Mouse (Mus musculus) heart, embryonic 14.5 days (tissue): ENCODE results near the gene Pnp2. TPM values are rescaled to one million over a fixed set of nuclear protein-coding genes. Genes with fewer than 3 reads are reported as not detected.
A peak's percentile ranks its signal among the peaks of the same experiment; 100 is the strongest.

Experiments
- ATAC-seq: fragments of 200-750 bp; cut with Nextera tagmentation; 2 replicates; pipeline ENCODE4 v1.8.0; 2017; ENCODE audit warnings: low read depth, moderate TSS enrichment; ENCODE audit not compliant: insufficient number of reproducible peaks, insufficient read depth, low FRiP score
- H3K27ac ChIP-seq, 2 experiments: fragments of 200-500 bp in 1 of 2; fragments of 300-500 bp in 1 of 2; sonication (generic) in 1 of 2; replicated peaks in 1 of 2; 2 replicates each; pipeline ENCODE4 v1.5.1; 2012 to 2014; ENCODE audit warnings: low read depth in 2 of 2, low read length in 2 of 2, control low read depth in 1 of 2, mild to moderate bottlenecking in 1 of 2, mixed read lengths in 1 of 2; ENCODE audit not compliant: control insufficient read depth in 1 of 2, insufficient read depth in 1 of 2
- H3K27me3 ChIP-seq: fragments of 300-500 bp; sonication (generic); 2 replicates; pipeline ENCODE4 v1.6.1; 2014; ENCODE audit warnings: mild to moderate bottlenecking, low read length, control low read depth; ENCODE audit not compliant: control insufficient read depth, insufficient read depth
- H3K36me3 ChIP-seq: fragments of 300-500 bp; sonication (generic); 2 replicates; pipeline ENCODE4 v1.6.1; 2014; ENCODE audit warnings: mild to moderate bottlenecking, control low read depth, low read length, mixed read lengths; ENCODE audit not compliant: control insufficient read depth, insufficient read depth
- H3K4me1 ChIP-seq, 2 experiments: fragments of 200-500 bp in 1 of 2; fragments of 300-500 bp in 1 of 2; sonication (generic) in 1 of 2; 2 replicates each; pipeline ENCODE4 v1.6.1; 2012 to 2014; ENCODE audit warnings: low read length in 2 of 2, control low read depth in 1 of 2, mixed read lengths in 1 of 2; ENCODE audit not compliant: control insufficient read depth in 2 of 2, insufficient read depth in 2 of 2
- H3K4me2 ChIP-seq: fragments of 300-500 bp; sonication (generic); 2 replicates; pipeline ENCODE4 v1.6.1; 2014; ENCODE audit warnings: mild to moderate bottlenecking, low read length
- H3K4me3 ChIP-seq, 2 experiments: fragments of 200-500 bp in 1 of 2; fragments of 300-500 bp in 1 of 2; sonication (generic) in 1 of 2; 2 replicates each; pipeline ENCODE4 v1.5.1; 2012 to 2014; ENCODE audit warnings: low read length in 2 of 2, mild to moderate bottlenecking in 2 of 2, control low read depth in 1 of 2, low read depth in 1 of 2, moderate library complexity in 1 of 2; ENCODE audit not compliant: control insufficient read depth in 1 of 2, insufficient read depth in 1 of 2
- H3K9ac ChIP-seq: fragments of 300-500 bp; sonication (generic); 2 replicates; pipeline ENCODE4 v1.6.1; 2014; ENCODE audit warnings: mild to moderate bottlenecking, low read length
- H3K9me3 ChIP-seq: fragments of 300-500 bp; sonication (generic); 2 replicates; pipeline ENCODE4 v1.6.1; 2016; ENCODE audit warnings: low read length, control low read depth; ENCODE audit not compliant: control insufficient read depth
- WGBS: fragments of 180-500 bp; shearing (Covaris S2); extraction: QIAGEN DNeasy Blood & Tissue Kit; methylation state at CpG from one replicate; pipeline ENCODE4 v1.1.7; 2014; 5-methylcytosine and 5-hydroxymethylcytosine counted together
- polyA plus RNA-seq: library from polyadenylated mRNA; unstranded; fragments of >200 nt; fragmentation: Nextera tagmentation; extraction: Ambion mirVana; gene quantifications from 2 replicates; pipeline ENCODE4 v1.2.1, GENCODE M21; 2014

Gene Pnp2
- polyA plus RNA-seq, 1 experiment from 2014 or later, result 0.59 TPM

GRCm38 (mm10) chr14:50997088-50997487 lies 41.3 kb downstream of the Pnp2 start:
- Histone ChIP-seq H3K4me1 (peaks cover 2 to 5% of the 10 kb centered on the region in 2 experiments; a peak in 3 of 4 replicates), H3K4me2 (no peak overlapping the region), H3K9me3 (no peaks in the 10 kb centered on the region), H3K9ac (no peak overlapping the region), H3K27me3 (no peaks in the 10 kb centered on the region), H3K4me3 (no peak overlapping the region), H3K36me3 (no peaks in the 10 kb centered on the region), H3K27ac (peak overlapping the region in 1 of 2 experiments; percentile 3; a peak in 1 of 4 replicates)
- WGBS, result 55% methylated on average over 3 of the region's 3 CpGs
- no peak for ATAC-seq

- H3K4me1 ChIP-seq, result peaks cover 2 to 5% of the 10 kb centered on the region in 2 experiments; a peak in 3 of 4 replicates
- no peak overlapping the region for H3K4me3 ChIP-seq
- WGBS, result 58% methylated on average over 2 of the region's 2 CpGs
- no peak overlapping the region for H3K4me2 ChIP-seq
- H3K36me3 ChIP-seq, result no peaks in the 10 kb centered on the region
- no peaks in the 10 kb centered on the region for H3K9me3 ChIP-seq
- no peaks in the 10 kb centered on the region for H3K27me3 ChIP-seq
- no peak overlapping the region for H3K9ac ChIP-seq
- peak overlapping the region; percentile 28 to 68; a peak in 2 of 4 replicates for H3K27ac ChIP-seq
- ATAC-seq, result no peak; the same call in 1 of the 2 replicates
Measured at GRCm38 (mm10) chr14:50997999-50998666, 42.3 kb downstream of the Pnp2 start.

- H3K27ac ChIP-seq, result peak within 1 kb of the TSS; percentile 95
- H3K27me3 ChIP-seq, result no peaks in the 10 kb centered on the region
- 0 out of 2 replicates have a peak, but pooled peaks cover 3% of the 10 kb centered on the region for H3K9me3 ChIP-seq
- WGBS, result 74% methylated on average over 8 of the region's 8 CpGs
- peak within 1 kb of the TSS; percentile 57 for H3K9ac ChIP-seq
- H3K4me3 ChIP-seq, result no peak within 1 kb of the TSS
- H3K36me3 ChIP-seq, result no peaks in the 10 kb centered on the region
- H3K4me2 ChIP-seq, result peak within 1 kb of the TSS; percentile 33
- H3K4me1 ChIP-seq, result peaks cover 16 to 17% of the 10 kb centered on the region in 2 experiments
- no peak for ATAC-seq
Measured at GRCm38 (mm10) chr14:51007152-51007801, 51.5 kb downstream of the Pnp2 start, which contains the start of gene Rnase10. Gene Rnase10, plus strand, starts transcription at chr14:51007751.

GRCm38 (mm10) chr14:51007914-51008713 lies 52.3 kb downstream of the Pnp2 start:
- H3K4me1 ChIP-seq, result peaks cover 16 to 17% of the 10 kb centered on the region in 2 experiments
- peak overlapping the region; percentile 95 for H3K27ac ChIP-seq
- H3K9me3 ChIP-seq, result 0 out of 2 replicates have a peak, but pooled peaks cover 3% of the 10 kb centered on the region
- no peak overlapping the region for H3K4me3 ChIP-seq
- H3K36me3 ChIP-seq, result no peaks in the 10 kb centered on the region
- peak overlapping the region; percentile 33 for H3K4me2 ChIP-seq
- H3K9ac ChIP-seq, result peak overlapping the region; percentile 57
- H3K27me3 ChIP-seq, result no peaks in the 10 kb centered on the region
- WGBS, result 32% methylated on average over 13 of the region's 13 CpGs
- ATAC-seq, result peak; percentile 90

- Histone ChIP-seq H3K4me1 (peaks cover 16 to 17% of the 10 kb centered on the region in 2 experiments), H3K9me3 (0 out of 2 replicates have a peak, but pooled peaks cover 3% of the 10 kb centered on the region), H3K4me3 (no peak overlapping the region), H3K9ac (no peak overlapping the region), H3K27me3 (no peaks in the 10 kb centered on the region), H3K4me2 (no peak overlapping the region), H3K27ac (peak overlapping the region; percentile 74 to 95), H3K36me3 (no peaks in the 10 kb centered on the region)
- 70% methylated on average over 4 of the region's 4 CpGs for WGBS
- no peak for ATAC-seq
Measured at GRCm38 (mm10) chr14:51008781-51009180, 53.0 kb downstream of the Pnp2 start.

GRCm38 (mm10) chr14:51009572-51009971 lies 53.8 kb downstream of the Pnp2 start:
- H3K27me3 ChIP-seq, result no peaks in the 10 kb centered on the region
- ATAC-seq, result no peak
- H3K4me3 ChIP-seq, result no peak overlapping the region
- 0 out of 2 replicates have a peak, but pooled peaks cover 3% of the 10 kb centered on the region for H3K9me3 ChIP-seq
- H3K9ac ChIP-seq, result no peak overlapping the region
- H3K27ac ChIP-seq, result peak overlapping the region; percentile 74 to 95
- no peak overlapping the region for H3K4me2 ChIP-seq
- peaks cover 16 to 17% of the 10 kb centered on the region in 2 experiments for H3K4me1 ChIP-seq
- 83% methylated on average over 6 of the region's 6 CpGs for WGBS
- no peaks in the 10 kb centered on the region for H3K36me3 ChIP-seq
